Mouse (Mus musculus) frontal cortex, postnatal 36 days (tissue): ENCODE results near the gene Crebbp.
"Not testable (repeated sequence)": the region's sequence is repeated elsewhere in the genome, so short reads cannot be mapped to it uniquely, and the experiment has no call there.

ENCODE experiments used
- DNase-seq, 2 experiments: peaks; one replicate each; pipeline ENCODE4 v3.0.0; 2022; ENCODE audit warnings: low spot score in 2 of 2

The Crebbp gene

GRCm38 (mm10) chr16:4160246-4160897 lies 53.4 kb downstream of the Crebbp start:
- DNase-seq: peak; percentile 26 to 77

GRCm38 (mm10) chr16:4153121-4153520 lies 60.7 kb downstream of the Crebbp start:
- DNase-seq: no peak

- no peak for DNase-seq
These were observed 75.3 kb downstream of the Crebbp start for GRCm38 (mm10) chr16:4138541-4138940.

GRCm38 (mm10) chr16:4133754-4134153 lies 80.0 kb downstream of the Crebbp start:
- DNase-seq: no peak

- no peak for DNase-seq
These were observed 84.9 kb downstream of the Crebbp start for GRCm38 (mm10) chr16:4128894-4129293.

- DNase-seq: no peak
These were observed 96.7 kb downstream of the Crebbp start for GRCm38 (mm10) chr16:4117072-4117471.

GRCm38 (mm10) chr16:4100374-4100773 lies 113.4 kb downstream of the Crebbp start:
- DNase-seq: no peak

GRCm38 (mm10) chr16:4097521-4097920 lies 116.3 kb downstream of the Crebbp start:
- DNase-seq: no peak

GRCm38 (mm10) chr16:4096898-4097297 lies 116.9 kb downstream of the Crebbp start:
- no peak for DNase-seq

- DNase-seq: no peak
These were observed 117.7 kb downstream of the Crebbp start for GRCm38 (mm10) chr16:4096141-4096540.

- no peak for DNase-seq
These were observed 126.4 kb downstream of the Crebbp start for GRCm38 (mm10) chr16:4087214-4087913.

- no peak for DNase-seq
These were observed 127.9 kb downstream of the Crebbp start for GRCm38 (mm10) chr16:4085851-4086387.

- DNase-seq: no peak
These were observed 128.7 kb downstream of the Crebbp start for GRCm38 (mm10) chr16:4085051-4085450.

GRCm38 (mm10) chr16:4080419-4080818 lies 133.4 kb downstream of the Crebbp start:
- DNase-seq: not testable (repeated sequence)

- no peak for DNase-seq
These were observed 134.1 kb downstream of the Crebbp start for GRCm38 (mm10) chr16:4079656-4080055.

- DNase-seq: not testable (repeated sequence)
These were observed 135.5 kb downstream of the Crebbp start for GRCm38 (mm10) chr16:4078302-4078701.

- peak; percentile 96 to 97 for DNase-seq
These were observed 136.3 kb downstream of the Crebbp start, which contains the start of gene Trap1 for GRCm38 (mm10) chr16:4077384-4078061. Gene Trap1 (minus strand): TSS chr16:4077827.

- no peak for DNase-seq
These were observed 139.0 kb downstream of the Crebbp start for GRCm38 (mm10) chr16:4074836-4075235.

- no peak for DNase-seq
These were observed 139.5 kb downstream of the Crebbp start for GRCm38 (mm10) chr16:4074297-4074696.

GRCm38 (mm10) chr16:4068588-4068987 lies 145.2 kb downstream of the Crebbp start:
- peak in 1 of 2 experiments; percentile 34 for DNase-seq

- DNase-seq: no peak
These were observed 148.9 kb downstream of the Crebbp start for GRCm38 (mm10) chr16:4064945-4065344.

- no peak for DNase-seq
These were observed 160.0 kb downstream of the Crebbp start for GRCm38 (mm10) chr16:4053811-4054210.
